21 mouse cellular contexts compared by ENCODE assay signal in genomic region chr8:56233816-56234215, GRCm38 (mm10).
"Had no signal": no experiment of that assay in that cellular context is flagged by ENCODE, and none has a peak within 500 bp of the region (broad histone marks: within the 10 kb centered on the region; RNA-seq: fewer than 3 reads in every experiment).

No protein-coding gene starts in this region.

- H3K4me1 ChIP-seq: liver, embryonic 15.5 days; lung, embryonic 15.5 days; megakaryocyte, embryonic 14.5 days; midbrain, embryonic 13.5 days; midbrain, embryonic 15.5 days; neural tube, embryonic 13.5 days; neural tube, embryonic 15.5 days had no signal

- DNase-seq: liver, postnatal 0 days; lung, adult 2 months; lung, postnatal 14 days; lung, postnatal 36 days; retina, postnatal 1 day; right cerebral cortex, adult 18-20 months; right cerebral cortex, postnatal 25 days; right cerebral cortex, postnatal 4 days; spleen, adult 18-20 months; thymus, adult 18-20 months; thymus, postnatal 14 days; thymus, postnatal 36 days had no signal

- ATAC-seq: liver, postnatal 0 days; lung, postnatal 0 days; midbrain, embryonic 13.5 days; midbrain, embryonic 15.5 days had no signal

- H3K4me2 ChIP-seq: liver, embryonic 15.5 days; lung, embryonic 15.5 days; midbrain, embryonic 13.5 days; midbrain, embryonic 15.5 days; neural tube, embryonic 13.5 days; neural tube, embryonic 15.5 days had no signal

- H3K27me3 ChIP-seq: liver, embryonic 15.5 days; lung, embryonic 15.5 days; megakaryocyte, embryonic 14.5 days; midbrain, embryonic 13.5 days; midbrain, embryonic 15.5 days; neural tube, embryonic 13.5 days; neural tube, embryonic 15.5 days had no signal

- H3K9me3 ChIP-seq: liver, embryonic 15.5 days; lung, embryonic 15.5 days; megakaryocyte, embryonic 14.5 days; midbrain, embryonic 13.5 days; midbrain, embryonic 15.5 days; neural tube, embryonic 13.5 days; neural tube, embryonic 15.5 days had no signal

- H3K9ac ChIP-seq: liver, embryonic 15.5 days; liver, postnatal 0 days; lung, embryonic 15.5 days; midbrain, embryonic 13.5 days; midbrain, embryonic 15.5 days; neural tube, embryonic 13.5 days; neural tube, embryonic 15.5 days had no signal

- H3K27ac ChIP-seq: liver, embryonic 15.5 days; lung, embryonic 15.5 days; macrophage; midbrain, embryonic 13.5 days; midbrain, embryonic 15.5 days; neural tube, embryonic 13.5 days; neural tube, embryonic 15.5 days had no signal

- H3K4me3 ChIP-seq: liver, embryonic 15.5 days; lung, embryonic 15.5 days; megakaryocyte, embryonic 14.5 days; midbrain, embryonic 13.5 days; midbrain, embryonic 15.5 days; neural tube, embryonic 13.5 days; neural tube, embryonic 15.5 days had no signal

- H3K36me3 ChIP-seq: liver, embryonic 15.5 days; lung, embryonic 15.5 days; midbrain, embryonic 13.5 days; midbrain, embryonic 15.5 days; neural tube, embryonic 13.5 days; neural tube, embryonic 15.5 days had no signal
